19 mouse cellular contexts compared by ENCODE assay signal in genomic region chr11:81582161-81582560, GRCm38 (mm10).
"Had no signal": no experiment of that assay in that cellular context is flagged by ENCODE, and none has a peak within 500 bp of the region (broad histone marks: within the 10 kb centered on the region; RNA-seq: fewer than 3 reads in every experiment).

No protein-coding gene starts in this region.

- ATAC-seq: liver, postnatal 0 days; lung, postnatal 0 days; midbrain, embryonic 13.5 days had no signal

- H3K4me3 ChIP-seq: lung, embryonic 15.5 days; megakaryocyte, embryonic 14.5 days; midbrain, embryonic 13.5 days; neural tube, embryonic 12.5 days had no signal

- DNase-seq: liver, postnatal 0 days; lung, adult 2 months; lung, postnatal 14 days; lung, postnatal 36 days; retina, postnatal 1 day; right cerebral cortex, adult 18-20 months; right cerebral cortex, postnatal 25 days; right cerebral cortex, postnatal 4 days; spleen, adult 18-20 months; thymus, adult 18-20 months; thymus, postnatal 14 days; thymus, postnatal 36 days had no signal

- H3K27ac ChIP-seq: lung, embryonic 15.5 days; macrophage; midbrain, embryonic 13.5 days; neural tube, embryonic 12.5 days had no signal

- H3K36me3 ChIP-seq: lung, embryonic 15.5 days; midbrain, embryonic 13.5 days; neural tube, embryonic 12.5 days had no signal

- H3K4me1 ChIP-seq: lung, embryonic 15.5 days; megakaryocyte, embryonic 14.5 days had no signal

- H3K9ac ChIP-seq: liver, postnatal 0 days; lung, embryonic 15.5 days; midbrain, embryonic 13.5 days; neural tube, embryonic 12.5 days had no signal

- H3K4me2 ChIP-seq: lung, embryonic 15.5 days; midbrain, embryonic 11.5 days; midbrain, embryonic 13.5 days; neural tube, embryonic 12.5 days had no signal

- H3K9me3 ChIP-seq: lung, embryonic 15.5 days; midbrain, embryonic 13.5 days; neural tube, embryonic 12.5 days had no signal

- H3K27me3 ChIP-seq: lung, embryonic 15.5 days; megakaryocyte, embryonic 14.5 days; midbrain, embryonic 13.5 days; neural tube, embryonic 12.5 days had no signal
